Mouse (Mus musculus): ENCODE measurements at regions not wholly inside any gene's neighbourhood (a gene's known extent, or its start where the extent isn't known, plus 50 kb on each side); places are given as distances from the start of the nearest gene placed in this dataset.

DNA sequence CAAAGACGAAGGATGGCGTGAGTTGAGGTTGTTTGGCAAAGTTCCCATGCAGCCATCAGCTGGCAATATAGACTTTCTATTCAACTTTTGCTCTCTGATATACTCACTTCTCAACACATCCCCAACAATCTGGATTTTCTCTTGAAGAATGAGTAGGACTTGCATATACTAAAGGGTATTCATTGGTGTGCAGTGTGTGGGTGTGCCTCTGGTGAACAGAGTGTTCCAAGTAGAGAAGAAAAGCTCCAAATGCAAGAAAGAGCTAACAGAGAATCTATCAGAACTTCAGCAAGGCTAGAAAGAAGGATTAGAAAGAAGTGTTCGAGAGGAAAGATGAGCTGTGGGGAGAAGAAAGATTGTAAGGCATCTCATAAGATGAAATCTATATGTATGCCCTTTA, 302.4 kb downstream of the Gpd2 start:
- TF ChIP-seq CTCF (IDR thresholded peaks at IDR 0.05; ENCODE audit: borderline replicate concordance, extremely low read depth, insufficient read depth, insufficient read length) (no peak), POLR2A (IDR thresholded peaks at IDR 0.05; ENCODE audit: borderline replicate concordance, extremely low read depth, insufficient read depth, insufficient read length, poor library complexity, severe bottlenecking) (no peak)

Data from brain, embryonic 14.5 days (tissue).